Mouse (Mus musculus): Measurements from ENCODE around the gene Mup17. TPM values are rescaled to one million over a fixed set of nuclear protein-coding genes. Genes with fewer than 3 reads are reported as not detected.

Mup17 gene
- not detected for polyA plus RNA-seq (2015; fragmentation: Illumina TruSeq; extraction: RNeasy Lipid Tissue Mini Kit (QIAGEN cat#74804); ENCODE audit: insufficient read depth, low read depth, low replicate concordance)

DNA sequence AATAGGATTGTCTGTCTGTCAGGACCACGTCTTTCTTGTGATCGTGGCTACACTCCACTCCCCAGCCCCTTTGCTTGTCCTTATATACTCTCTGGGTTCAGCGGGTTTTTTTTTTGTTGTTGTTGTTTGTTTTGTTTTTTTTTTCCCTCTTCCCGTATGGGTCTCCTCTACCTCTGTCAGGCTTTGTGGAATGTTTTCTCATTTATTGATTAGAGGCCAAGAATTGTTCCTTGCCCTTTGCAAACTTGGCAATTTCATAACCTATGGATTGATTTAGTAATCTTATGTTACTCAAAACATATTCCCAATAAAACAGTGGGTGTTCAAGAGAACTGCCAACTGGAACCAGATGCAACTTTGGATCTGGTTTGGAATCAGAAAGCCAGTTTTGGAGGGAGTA, at the start of gene Mup17:
Gene Mup17, minus strand, starts transcription at position 101 of the 400 bp plus-strand sequence.

Other genes with a start within 250 kb of the Mup17 start
- gene Mup15, start 156.1 kb downstream of the Mup17 start, polyA plus RNA-seq (2015; fragmentation: Illumina TruSeq; extraction: RNeasy Lipid Tissue Mini Kit (QIAGEN cat#74804); ENCODE audit: insufficient read depth, low read depth, low replicate concordance): not detected
- gene Mup16, start 76.3 kb downstream of the Mup17 start, polyA plus RNA-seq (2015; fragmentation: Illumina TruSeq; extraction: RNeasy Lipid Tissue Mini Kit (QIAGEN cat#74804); ENCODE audit: insufficient read depth, low read depth, low replicate concordance): not detected
- gene Mup18, start 78.3 kb upstream of the Mup17 start, polyA plus RNA-seq (2015; fragmentation: Illumina TruSeq; extraction: RNeasy Lipid Tissue Mini Kit (QIAGEN cat#74804); ENCODE audit: insufficient read depth, low read depth, low replicate concordance): not detected
- not detected for gene Mup19, start 186.4 kb upstream of the Mup17 start, polyA plus RNA-seq (2015; fragmentation: Illumina TruSeq; extraction: RNeasy Lipid Tissue Mini Kit (QIAGEN cat#74804); ENCODE audit: insufficient read depth, low read depth, low replicate concordance)
- not detected for gene Mup5, start 239.4 kb upstream of the Mup17 start, polyA plus RNA-seq (2015; fragmentation: Illumina TruSeq; extraction: RNeasy Lipid Tissue Mini Kit (QIAGEN cat#74804); ENCODE audit: insufficient read depth, low read depth, low replicate concordance)